Mouse (Mus musculus) stomach, embryonic 14.5 days (tissue): ENCODE measurements around the gene 4930564D02Rik. TPM values are rescaled to one million over a fixed set of nuclear protein-coding genes. Genes with fewer than 3 reads are reported as not detected.
A peak's percentile ranks its signal among the peaks of the same experiment; 100 is the strongest.

Experiments used
- ATAC-seq: fragments of 200-750 bp; cut with Nextera tagmentation; 2 replicates; pipeline ENCODE4 v1.8.0; 2017; ENCODE audit warnings: low read depth, moderate TSS enrichment; ENCODE audit not compliant: insufficient number of reproducible peaks, insufficient read depth, low FRiP score
- H3K27ac ChIP-seq: fragments of 300-500 bp; sonication (generic); 2 replicates; pipeline ENCODE4 v1.5.1; 2014; ENCODE audit warnings: mild to moderate bottlenecking, low read length, moderate library complexity, mixed read lengths
- H3K27me3 ChIP-seq: fragments of 300-500 bp; sonication (generic); 2 replicates; pipeline ENCODE4 v1.6.1; 2014; ENCODE audit warnings: low read length, control low read depth, mixed read lengths; ENCODE audit not compliant: control insufficient read depth, insufficient read depth
- H3K36me3 ChIP-seq: fragments of 300-500 bp; sonication (generic); 2 replicates; pipeline ENCODE4 v1.6.1; 2014; ENCODE audit warnings: mild to moderate bottlenecking, control low read depth, low read length, moderate library complexity, mixed read lengths; ENCODE audit not compliant: control insufficient read depth, insufficient read depth
- H3K4me1 ChIP-seq: fragments of 300-500 bp; sonication (generic); 2 replicates; pipeline ENCODE4 v1.6.1; 2014; ENCODE audit warnings: low read length, control low read depth, mixed read lengths; ENCODE audit not compliant: control insufficient read depth, insufficient read depth
- H3K4me2 ChIP-seq: fragments of 300-500 bp; sonication (generic); replicated peaks from 2 replicates; pipeline ENCODE4 v1.6.1; 2014; ENCODE audit warnings: low read depth, low read length, control low read depth
- H3K4me3 ChIP-seq: fragments of 300-500 bp; sonication (generic); 2 replicates; pipeline ENCODE4 v1.5.1; 2014; ENCODE audit warnings: low read depth, low read length, control low read depth
- H3K9ac ChIP-seq: fragments of 300-500 bp; sonication (generic); replicated peaks from 2 replicates; pipeline ENCODE4 v1.6.1; 2014; ENCODE audit warnings: low read depth, mild to moderate bottlenecking, control low read depth, low read length, moderate library complexity, mixed read lengths
- H3K9me3 ChIP-seq: fragments of 300-500 bp; sonication (generic); 2 replicates; pipeline ENCODE4 v1.6.1; 2016; ENCODE audit warnings: low read depth, low read length, control low read depth; ENCODE audit not compliant: control insufficient read depth
- whole genome bisulfite sequencing: fragments of 180-500 bp; shearing (Covaris S2); extraction: QIAGEN DNeasy Blood & Tissue Kit; methylation state at CpG from one replicate; pipeline ENCODE4 v1.1.7; 2014; 5-methylcytosine and 5-hydroxymethylcytosine counted together
- polyA plus RNA-seq: library from polyadenylated mRNA; unstranded; fragments of >200 nt; fragmentation: Nextera tagmentation; extraction: Ambion mirVana; gene quantifications from 2 replicates; pipeline ENCODE4 v1.2.1, GENCODE M21; 2014

4930564D02Rik gene
- polyA plus RNA-seq: not detected in 2 replicates

DNA sequence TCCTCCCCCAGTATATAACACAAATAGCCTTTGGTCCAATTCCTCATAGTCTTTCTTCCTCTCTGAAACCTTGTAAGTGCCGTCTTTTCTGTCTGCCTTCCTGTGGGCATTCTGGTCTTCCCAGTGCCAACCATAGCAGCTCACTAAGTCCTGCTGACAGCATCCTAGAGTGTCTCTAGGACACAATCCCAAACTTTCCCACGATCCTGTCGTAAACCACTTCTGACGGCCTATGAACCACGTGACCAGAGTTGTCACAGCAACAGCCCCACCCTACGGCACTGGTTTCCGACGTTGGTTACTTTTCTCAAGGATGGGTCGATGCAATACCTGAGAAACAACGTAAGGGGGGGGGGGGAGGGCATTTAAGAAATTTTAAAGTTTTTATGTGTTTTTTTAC lies at the start of gene 4930564D02Rik:
TSS of gene 4930564D02Rik (plus strand) at position 301 of the 400 bp plus-strand sequence.
- no peak for ATAC-seq
- Histone ChIP-seq H3K9ac (no peak within 1 kb of the TSS), H3K36me3 (no peaks in the 10 kb centered on the region), H3K9me3 (no peaks in the 10 kb centered on the region), H3K4me2 (no peak within 1 kb of the TSS), H3K27ac (no peak within 1 kb of the TSS), H3K4me3 (no peak within 1 kb of the TSS), H3K27me3 (no peaks in the 10 kb centered on the region), H3K4me1 (no peaks in the 10 kb centered on the region)
- 81% methylated on average over 10 of the region's 10 CpGs for WGBS

DNA sequence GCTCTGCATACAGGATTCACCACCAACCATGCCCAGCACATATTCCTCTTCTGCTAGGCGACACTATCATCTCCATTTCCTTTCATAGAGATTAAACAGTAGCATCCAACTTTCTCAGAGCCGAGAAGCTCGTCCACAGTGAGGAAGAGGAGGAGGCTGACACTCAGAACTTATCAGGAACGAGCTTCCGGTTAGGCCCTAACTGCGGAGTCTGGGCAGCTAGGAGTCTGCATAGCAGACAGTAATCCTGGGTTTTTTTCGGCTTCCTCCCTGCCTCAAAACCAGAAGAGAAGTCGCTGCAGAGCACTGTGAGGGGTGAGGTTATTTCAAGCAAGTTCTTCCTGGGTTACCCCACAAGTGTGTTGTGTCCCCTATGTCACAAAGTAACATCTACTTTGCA lies 49.3 kb upstream of the 4930564D02Rik start:
- no peak for ATAC-seq
- Histone ChIP-seq H3K4me3 (no peak overlapping the region), H3K4me2 (no peak overlapping the region), H3K9ac (no peak overlapping the region), H3K9me3 (no peaks in the 10 kb centered on the region), H3K27ac (no peak overlapping the region), H3K36me3 (0 out of 2 replicates have a peak, but pooled peaks cover 4% of the 10 kb centered on the region), H3K4me1 (peaks cover 10% of the 10 kb centered on the region; the same call in 1 of the 2 replicates), H3K27me3 (no peaks in the 10 kb centered on the region)
- WGBS: 76% methylated on average over 8 of the region's 8 CpGs

DNA sequence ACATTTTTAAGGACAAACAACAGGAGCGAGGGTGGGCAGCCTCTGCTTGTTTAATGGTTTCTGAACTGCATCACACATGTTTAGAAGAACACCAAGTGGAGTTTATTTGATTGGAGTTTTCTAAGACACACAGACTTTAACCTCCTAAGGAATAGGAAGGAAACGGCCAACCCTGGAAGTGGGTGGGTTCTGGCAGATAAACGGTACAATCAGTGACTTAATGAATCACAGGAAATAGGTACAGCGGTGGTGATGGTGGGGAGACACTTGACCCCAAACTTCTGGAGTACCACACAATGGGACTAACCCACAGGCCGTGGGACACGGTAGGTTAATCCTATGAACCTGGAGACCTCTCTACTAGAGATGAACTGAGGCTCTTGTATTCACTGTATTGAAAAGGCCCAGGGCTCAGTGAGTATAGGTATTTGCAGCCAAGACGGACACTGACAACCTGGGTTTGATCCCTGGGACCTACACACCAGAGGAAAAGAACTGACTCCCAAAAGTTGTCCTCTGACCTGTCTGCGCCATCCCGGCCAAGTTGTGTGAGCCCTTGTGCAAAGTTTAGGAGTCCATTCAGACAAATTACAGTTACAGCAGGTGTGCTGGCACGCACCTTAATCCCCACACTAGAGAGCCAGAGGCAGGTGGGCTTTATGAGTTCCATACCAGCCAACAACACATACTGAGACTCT lies 48.4 kb upstream of the 4930564D02Rik start:
- H3K27me3 ChIP-seq: no peaks in the 10 kb centered on the region
- no peaks in the 10 kb centered on the region for H3K9me3 ChIP-seq
- 0 out of 2 replicates have a peak, but pooled peaks cover 4% of the 10 kb centered on the region for H3K36me3 ChIP-seq
- no peak overlapping the region for H3K4me2 ChIP-seq
- H3K27ac ChIP-seq: no peak overlapping the region
- H3K9ac ChIP-seq: no peak overlapping the region
- H3K4me1 ChIP-seq: peaks cover 10% of the 10 kb centered on the region; the same call in 1 of the 2 replicates
- ATAC-seq: no peak
- WGBS: 78% methylated on average over 10 of the region's 10 CpGs
- H3K4me3 ChIP-seq: no peak overlapping the region

DNA sequence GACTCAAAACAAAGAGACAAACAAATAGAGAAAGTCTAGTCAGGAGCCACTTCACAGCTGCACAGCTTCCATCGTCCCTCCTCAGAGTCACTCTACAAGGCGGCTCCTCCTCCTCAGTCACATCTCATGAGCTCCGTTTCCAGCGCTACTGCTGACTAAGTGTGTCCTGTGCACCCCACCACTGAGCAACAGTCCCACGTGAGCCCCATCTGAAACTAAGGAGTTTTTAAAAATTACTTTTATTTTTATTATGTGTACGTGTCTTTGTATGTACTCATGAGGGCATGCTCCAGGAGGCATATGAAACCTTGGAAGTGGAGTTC lies 47.9 kb upstream of the 4930564D02Rik start:
- Histone ChIP-seq H3K4me1 (peaks cover 10% of the 10 kb centered on the region; the same call in 1 of the 2 replicates), H3K9ac (no peak overlapping the region), H3K9me3 (no peaks in the 10 kb centered on the region), H3K27me3 (no peaks in the 10 kb centered on the region), H3K27ac (no peak overlapping the region), H3K36me3 (0 out of 2 replicates have a peak, but pooled peaks cover 4% of the 10 kb centered on the region), H3K4me2 (no peak overlapping the region), H3K4me3 (no peak overlapping the region)
- 97% methylated on average over 6 of the region's 6 CpGs for WGBS
- no peak for ATAC-seq

DNA sequence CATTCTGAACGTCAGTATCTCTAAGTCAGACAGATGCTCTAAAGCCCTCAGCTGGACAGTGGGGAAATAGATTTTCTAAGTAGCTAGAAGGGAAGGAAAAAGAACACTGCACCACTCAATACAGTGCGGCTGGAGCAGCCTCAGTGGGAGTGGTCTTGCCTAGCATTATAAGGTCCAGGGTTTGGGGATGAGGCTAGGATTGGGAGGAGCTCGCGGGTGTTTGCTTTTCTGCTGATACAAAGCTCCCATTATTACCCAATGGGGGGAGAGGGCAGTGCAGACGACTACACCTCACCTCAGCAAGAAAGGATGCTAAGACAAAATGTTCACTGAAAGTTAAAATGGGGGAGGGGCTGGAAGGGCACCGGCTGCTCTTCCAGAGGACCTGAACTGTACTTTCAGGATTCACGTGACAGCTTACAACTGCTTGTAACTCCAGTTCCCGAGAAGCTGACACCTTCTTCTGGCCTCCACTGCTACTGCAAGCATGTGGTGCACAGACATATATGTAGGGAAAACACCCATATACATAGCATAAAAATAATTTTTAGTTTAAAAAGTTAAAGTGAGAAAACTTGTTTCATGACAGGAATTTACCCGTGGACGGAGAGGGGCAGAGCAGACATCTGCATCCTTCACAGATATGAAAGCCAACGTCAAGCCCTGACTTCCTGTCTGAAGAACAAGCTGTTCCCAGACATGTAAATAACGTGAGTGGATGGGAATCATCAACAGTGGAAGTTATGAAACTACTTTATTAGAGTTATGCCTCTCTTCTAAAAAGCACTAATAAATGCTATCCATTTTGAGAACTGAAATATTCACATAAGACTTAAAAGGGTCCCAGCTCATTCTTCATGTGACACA lies 46.6 kb upstream of the 4930564D02Rik start:
- Histone ChIP-seq H3K4me1 (peaks cover 10% of the 10 kb centered on the region; the same call in 1 of the 2 replicates), H3K27me3 (no peaks in the 10 kb centered on the region), H3K9ac (no peak overlapping the region), H3K4me3 (no peak overlapping the region), H3K9me3 (no peaks in the 10 kb centered on the region), H3K36me3 (0 out of 2 replicates have a peak, but pooled peaks cover 4% of the 10 kb centered on the region), H3K27ac (peak overlapping the region; percentile 33; the same call in 1 of the 2 replicates), H3K4me2 (no peak overlapping the region)
- ATAC-seq: 0 out of 2 replicates have a peak, but pooled peaks have one; percentile 39
- 26% methylated on average over 12 of the region's 12 CpGs for WGBS

DNA sequence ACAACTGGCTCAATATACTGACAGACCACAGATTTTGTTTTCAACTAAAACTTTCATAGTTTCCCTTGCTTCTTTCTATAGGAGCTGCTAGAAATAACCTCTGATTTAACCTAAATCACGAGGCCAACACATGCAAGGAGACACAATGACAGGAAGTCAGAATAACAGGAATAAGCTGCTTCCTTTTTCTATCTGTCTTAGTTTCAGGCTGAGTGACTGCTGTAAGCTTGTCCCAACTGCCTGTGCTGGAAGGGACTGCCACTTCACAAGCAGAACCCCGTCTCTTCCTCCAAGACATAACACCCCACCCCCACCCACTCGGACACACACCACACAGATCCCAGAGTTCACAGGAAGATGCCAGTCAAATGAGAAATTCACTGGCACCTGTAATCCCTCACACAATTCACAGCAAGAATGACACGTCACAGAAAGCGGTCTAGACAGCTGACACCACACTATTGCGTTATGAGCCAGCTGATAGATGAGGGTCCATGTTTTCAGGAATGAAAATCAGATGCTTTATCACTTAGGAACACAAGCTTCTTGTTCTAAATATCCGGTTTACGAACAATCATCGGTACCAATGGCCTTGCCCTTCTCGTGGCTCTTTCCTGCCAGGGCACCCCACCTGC lies 43.2 kb upstream of the 4930564D02Rik start:
- Histone ChIP-seq H3K27me3 (no peaks in the 10 kb centered on the region), H3K27ac (no peak overlapping the region; the same call in 1 of the 2 replicates), H3K4me3 (no peak overlapping the region), H3K4me1 (peaks cover 10% of the 10 kb centered on the region; the same call in 1 of the 2 replicates), H3K4me2 (no peak overlapping the region), H3K9ac (no peak overlapping the region), H3K36me3 (peaks cover 3% of the 10 kb centered on the region; the same call in 1 of the 2 replicates), H3K9me3 (no peaks in the 10 kb centered on the region)
- 72% methylated on average over 10 of the region's 10 CpGs for WGBS
- no peak for ATAC-seq

DNA sequence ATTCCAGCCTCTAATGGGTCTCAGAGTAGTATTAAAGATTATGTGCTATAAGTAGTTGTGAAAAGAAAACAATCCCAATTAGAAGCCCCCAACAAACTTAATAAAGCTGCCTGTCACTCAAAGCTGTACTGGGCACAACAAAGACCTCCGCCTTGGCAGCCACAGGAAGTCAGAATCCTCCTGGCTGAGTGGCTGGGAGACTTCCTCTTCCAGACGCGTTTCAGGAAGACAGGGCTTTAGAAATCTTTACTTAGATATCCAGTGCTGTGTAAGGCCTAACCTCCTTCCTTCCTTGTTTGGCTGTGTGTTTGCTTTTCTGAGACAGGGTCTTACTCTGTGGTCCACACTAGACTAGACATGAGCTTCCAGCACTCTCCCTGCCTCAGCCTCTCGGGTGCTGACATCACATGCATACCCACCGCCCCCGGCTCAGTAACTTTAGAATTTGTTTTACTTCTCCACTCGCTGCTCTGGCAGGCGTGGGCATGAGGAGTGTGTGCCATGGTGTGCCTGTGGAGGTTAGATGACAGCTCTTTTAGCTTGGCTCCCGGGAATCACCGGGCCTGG lies 30.3 kb upstream of the 4930564D02Rik start:
- ATAC-seq: no peak
- H3K36me3 ChIP-seq: peaks cover 36% of the 10 kb centered on the region
- H3K4me3 ChIP-seq: no peak overlapping the region
- H3K4me2 ChIP-seq: no peak overlapping the region
- no peaks in the 10 kb centered on the region for H3K9me3 ChIP-seq
- 78% methylated on average over 10 of the region's 10 CpGs for WGBS
- no peak overlapping the region for H3K27ac ChIP-seq
- H3K9ac ChIP-seq: no peak overlapping the region
- no peaks in the 10 kb centered on the region for H3K27me3 ChIP-seq
- 0 out of 2 replicates have a peak, but pooled peaks cover 7% of the 10 kb centered on the region for H3K4me1 ChIP-seq
